Mouse (Mus musculus): ENCODE results near the gene Ubtd1.

Ubtd1 gene

GRCm38 (mm10) chr19:41994023-41994422, 12.5 kb downstream of the Ubtd1 start:
- peak in 1 of 2 experiments; percentile 44 for DNase-seq

GRCm38 (mm10) chr19:41995483-41995882, 13.9 kb downstream of the Ubtd1 start:
- DNase-seq = no peak

- no peak for DNase-seq
Measured at GRCm38 (mm10) chr19:41997090-41997489, 15.5 kb downstream of the Ubtd1 start.

DNA sequence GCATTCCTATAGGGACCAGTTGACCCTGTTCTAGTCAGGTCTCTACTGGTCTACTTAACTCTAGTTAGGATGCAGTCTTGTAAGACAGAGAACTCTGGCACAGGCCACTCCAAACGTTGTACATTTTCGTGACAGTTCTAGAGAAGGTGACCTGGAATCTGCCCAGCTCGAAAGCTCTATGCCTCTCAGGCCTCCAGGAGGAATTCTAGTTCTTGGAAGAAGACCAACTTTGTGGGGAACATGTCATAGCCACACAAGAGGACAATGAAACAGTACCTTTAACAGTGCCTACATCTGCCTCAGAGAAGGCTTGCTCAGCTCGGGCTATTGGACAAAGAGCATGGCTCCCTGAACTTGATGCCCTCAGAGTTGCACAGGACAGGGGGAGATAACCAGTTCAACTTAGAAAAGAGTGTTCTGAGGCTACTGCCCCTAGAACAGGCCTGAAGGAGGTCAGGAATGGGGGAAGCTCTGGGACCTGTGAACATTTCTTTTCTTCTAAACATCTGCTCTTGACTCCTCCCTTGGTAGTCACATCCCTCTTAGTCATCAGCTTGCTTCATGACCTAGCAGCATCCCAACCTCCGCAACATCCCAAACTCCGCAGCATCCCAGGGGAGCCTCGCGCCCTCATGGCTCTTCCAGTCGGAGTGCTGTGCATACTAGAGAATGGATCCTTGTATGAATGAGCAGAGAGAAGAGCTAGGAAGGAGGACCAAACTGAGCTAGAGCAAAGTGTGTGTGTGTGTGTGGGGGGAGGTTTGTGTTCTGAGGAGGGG, 17.4 kb downstream of the Ubtd1 start:
- DNase-seq = no peak

- DNase-seq = peak in 1 of 2 experiments; percentile 56
Measured at GRCm38 (mm10) chr19:41999688-42000283, 18.2 kb downstream of the Ubtd1 start.

GRCm38 (mm10) chr19:42000446-42000958, 18.9 kb downstream of the Ubtd1 start:
- peak in 1 of 2 experiments; percentile 43 for DNase-seq

DNA sequence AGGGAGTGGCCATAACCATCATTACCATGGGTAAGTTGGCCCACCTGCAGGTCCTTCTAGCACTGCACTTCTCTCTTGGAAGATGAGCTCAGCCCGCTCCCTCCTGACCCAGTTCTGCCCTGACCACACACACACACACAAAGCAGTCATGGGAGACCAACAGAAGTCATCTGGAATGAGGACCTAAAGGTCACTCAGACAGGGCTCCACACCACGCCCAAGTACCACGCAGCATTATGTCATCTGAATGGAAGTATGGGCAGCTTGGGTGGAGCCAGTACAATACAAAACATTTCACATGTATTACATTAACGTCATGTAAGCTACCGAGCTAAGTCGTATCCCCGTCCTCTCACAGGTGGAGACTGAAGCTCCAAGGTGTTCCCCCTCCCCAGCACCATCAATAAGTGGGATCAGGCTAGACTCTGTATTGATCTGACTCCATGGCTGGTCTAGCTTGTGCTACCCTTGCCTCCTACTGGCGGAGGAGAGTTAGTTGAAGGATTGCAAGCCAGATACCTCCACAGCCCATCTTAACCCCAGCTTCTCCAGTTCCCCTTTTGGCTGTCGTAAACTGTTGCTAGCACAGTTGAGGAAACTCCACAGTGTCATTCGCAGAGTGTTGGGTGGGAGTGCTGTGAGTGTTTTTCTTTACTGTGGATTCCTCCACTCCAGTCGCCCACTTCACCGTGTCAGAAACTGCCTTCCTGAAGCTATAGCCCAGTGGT, 19.9 kb downstream of the Ubtd1 start:
- DNase-seq = no peak

DNA sequence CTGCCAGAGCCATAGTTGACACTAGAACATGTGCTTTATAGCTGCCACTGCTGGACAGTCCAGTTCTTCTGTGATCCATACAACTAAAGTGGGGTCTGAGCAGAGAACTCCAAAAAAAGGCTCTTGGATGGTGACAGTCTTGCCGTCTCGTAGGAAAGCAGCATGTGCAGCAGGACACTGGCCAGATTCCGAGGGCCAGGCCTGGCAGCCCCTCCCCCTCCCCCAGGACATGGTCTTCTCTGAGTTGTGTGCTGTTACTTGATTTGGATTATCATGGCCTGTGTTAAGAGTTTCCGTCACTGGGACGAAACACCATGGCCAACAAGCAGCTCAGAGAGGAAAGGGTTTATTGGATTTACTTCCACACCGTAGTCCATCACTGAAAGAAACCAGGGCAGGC, 22.7 kb downstream of the Ubtd1 start:
- no peak for DNase-seq

GRCm38 (mm10) chr19:42005616-42006015, 24.1 kb downstream of the Ubtd1 start:
- DNase-seq = no peak

GRCm38 (mm10) chr19:42006568-42006967, 25.0 kb downstream of the Ubtd1 start:
- no peak for DNase-seq

DNA sequence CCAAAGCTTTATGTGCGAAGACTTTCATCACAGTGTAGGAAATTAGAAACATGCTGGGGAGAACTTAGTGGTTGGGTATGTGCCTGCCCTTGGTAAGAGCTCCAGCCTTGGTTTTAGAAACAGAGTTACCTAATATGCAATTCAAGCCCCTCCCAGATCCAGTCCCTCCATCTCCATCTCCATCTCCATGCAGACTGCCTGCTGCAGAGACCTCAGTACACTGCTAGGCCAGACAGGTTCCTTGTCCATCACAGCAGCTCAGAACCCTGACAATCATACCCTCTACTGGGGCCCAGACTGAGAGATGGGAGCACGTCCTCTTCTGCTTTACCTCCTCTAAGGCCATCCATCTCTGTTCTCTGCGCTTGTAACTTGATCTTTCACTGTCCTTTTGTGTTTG, 27.0 kb downstream of the Ubtd1 start:
- DNase-seq = no peak

DNA sequence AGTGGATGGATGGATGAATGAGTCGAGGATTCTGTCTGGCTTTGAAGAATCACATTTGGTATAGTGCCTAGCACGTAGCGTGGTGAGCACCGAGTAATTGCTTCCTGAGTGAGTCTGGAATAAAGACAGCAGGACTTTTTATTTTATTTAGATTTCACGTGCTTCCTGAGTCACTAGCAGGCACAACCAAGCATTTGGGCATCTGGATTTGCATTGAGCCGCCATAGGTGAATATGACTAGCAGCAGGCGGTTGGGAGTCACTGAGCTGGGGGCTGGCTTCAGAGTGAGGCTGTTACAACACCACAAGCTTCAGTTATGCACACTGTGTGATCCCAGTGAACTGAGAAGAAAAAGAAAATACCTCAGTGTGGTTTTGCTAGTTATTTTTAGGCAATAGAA, 27.5 kb downstream of the Ubtd1 start:
- DNase-seq = no peak

GRCm38 (mm10) chr19:42010436-42010835, 28.9 kb downstream of the Ubtd1 start:
- no peak for DNase-seq

GRCm38 (mm10) chr19:42011123-42011522, 29.6 kb downstream of the Ubtd1 start:
- no peak for DNase-seq

DNA sequence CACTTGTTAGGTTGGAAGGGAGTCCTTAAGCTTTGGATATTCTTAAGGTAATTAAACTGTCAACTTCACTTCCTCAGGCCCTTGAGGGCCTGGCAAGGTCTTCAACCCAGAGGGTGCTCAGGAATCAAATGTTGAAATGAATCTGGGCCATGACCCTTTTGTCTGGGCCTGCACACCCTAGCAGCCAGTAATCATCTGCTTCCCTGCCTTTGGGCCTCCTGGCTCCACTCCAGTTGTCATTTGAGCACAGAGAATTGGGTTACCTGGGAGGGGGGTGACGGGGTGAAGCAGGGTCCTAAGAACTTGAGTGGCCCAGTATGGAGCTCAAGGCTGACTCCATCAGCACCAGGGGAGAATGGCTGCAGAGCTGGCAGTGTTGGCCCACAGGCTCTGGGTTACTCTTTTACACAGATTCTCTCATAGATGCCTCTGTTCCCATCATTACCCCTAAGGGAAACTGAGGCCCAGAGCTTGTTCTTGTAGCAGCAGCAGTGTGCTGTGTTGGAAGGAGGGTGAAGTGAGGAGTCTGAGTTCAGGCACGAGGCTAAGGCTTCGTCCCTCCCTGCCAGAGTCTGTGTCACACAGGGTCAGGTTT, 32.8 kb downstream of the Ubtd1 start:
- no peak for DNase-seq

GRCm38 (mm10) chr19:42015001-42015400, 33.4 kb downstream of the Ubtd1 start:
- DNase-seq = no peak

DNA sequence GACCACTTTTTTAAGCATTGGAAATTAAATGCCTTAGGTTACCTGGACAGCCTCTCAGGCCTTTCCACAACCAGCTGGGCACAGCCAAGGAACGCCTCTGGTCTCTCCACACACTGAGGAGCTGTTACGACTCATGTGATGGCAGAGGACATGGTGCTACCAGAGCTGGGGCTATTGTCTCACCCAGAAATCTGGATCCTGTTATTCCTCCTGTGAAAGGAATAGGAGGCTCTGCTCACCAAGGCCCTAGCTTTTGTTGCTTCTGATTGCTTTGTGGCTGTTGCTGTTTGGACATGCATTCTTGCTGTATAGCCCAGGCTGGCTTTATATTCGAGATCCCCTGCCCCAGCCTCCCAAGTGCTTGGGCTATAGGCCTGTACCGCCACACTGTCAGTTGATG, 34.7 kb downstream of the Ubtd1 start:
- no peak for DNase-seq

DNA sequence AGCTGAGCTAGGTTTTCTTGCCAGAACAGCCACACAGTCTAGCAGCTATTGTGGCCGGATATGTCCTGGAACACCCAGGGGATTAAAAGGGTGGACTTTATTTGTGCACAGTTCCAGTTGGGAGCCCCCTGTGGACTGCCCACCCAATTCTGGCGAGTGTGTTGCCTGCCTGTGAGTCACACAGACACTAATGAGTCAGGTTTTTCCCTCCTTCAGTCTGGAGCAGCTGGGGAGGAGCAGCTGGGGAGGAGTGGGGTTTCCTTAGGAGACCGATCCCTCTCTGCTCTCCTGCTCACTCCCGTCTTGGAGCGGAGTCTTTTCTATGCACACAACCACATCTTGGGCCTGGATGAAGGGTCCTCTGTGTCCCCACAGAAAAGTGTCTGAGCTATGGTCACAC, 35.3 kb downstream of the Ubtd1 start:
- DNase-seq = no peak

GRCm38 (mm10) chr19:42017399-42018247, 36.1 kb downstream of the Ubtd1 start:
- peak; percentile 37 to 66 for DNase-seq

DNA sequence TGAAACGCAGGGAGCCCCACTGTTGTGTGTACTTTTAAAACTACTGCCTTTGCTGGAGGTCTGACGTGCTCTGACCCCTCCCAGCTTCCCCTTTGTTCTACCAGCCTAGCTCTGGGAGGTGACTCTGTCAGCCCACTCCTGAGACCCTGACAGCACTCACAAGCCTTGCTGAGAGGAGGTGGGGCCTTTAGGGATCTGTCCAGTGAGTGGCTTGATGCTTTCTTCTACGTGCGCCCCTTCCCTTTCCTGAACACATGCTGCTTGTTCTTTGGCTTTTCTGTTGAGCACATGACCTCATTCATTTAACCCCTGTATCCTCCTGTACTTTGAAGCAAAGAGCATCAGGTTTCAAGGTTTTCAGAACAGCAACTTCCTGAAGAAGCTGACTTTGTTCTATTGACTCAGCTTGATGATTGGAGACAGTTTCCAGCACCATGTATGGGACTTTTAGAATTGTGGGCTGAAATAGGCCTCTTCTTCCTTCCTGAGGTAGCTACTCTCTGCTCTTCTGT, 37.5 kb downstream of the Ubtd1 start:
- DNase-seq = no peak

DNA sequence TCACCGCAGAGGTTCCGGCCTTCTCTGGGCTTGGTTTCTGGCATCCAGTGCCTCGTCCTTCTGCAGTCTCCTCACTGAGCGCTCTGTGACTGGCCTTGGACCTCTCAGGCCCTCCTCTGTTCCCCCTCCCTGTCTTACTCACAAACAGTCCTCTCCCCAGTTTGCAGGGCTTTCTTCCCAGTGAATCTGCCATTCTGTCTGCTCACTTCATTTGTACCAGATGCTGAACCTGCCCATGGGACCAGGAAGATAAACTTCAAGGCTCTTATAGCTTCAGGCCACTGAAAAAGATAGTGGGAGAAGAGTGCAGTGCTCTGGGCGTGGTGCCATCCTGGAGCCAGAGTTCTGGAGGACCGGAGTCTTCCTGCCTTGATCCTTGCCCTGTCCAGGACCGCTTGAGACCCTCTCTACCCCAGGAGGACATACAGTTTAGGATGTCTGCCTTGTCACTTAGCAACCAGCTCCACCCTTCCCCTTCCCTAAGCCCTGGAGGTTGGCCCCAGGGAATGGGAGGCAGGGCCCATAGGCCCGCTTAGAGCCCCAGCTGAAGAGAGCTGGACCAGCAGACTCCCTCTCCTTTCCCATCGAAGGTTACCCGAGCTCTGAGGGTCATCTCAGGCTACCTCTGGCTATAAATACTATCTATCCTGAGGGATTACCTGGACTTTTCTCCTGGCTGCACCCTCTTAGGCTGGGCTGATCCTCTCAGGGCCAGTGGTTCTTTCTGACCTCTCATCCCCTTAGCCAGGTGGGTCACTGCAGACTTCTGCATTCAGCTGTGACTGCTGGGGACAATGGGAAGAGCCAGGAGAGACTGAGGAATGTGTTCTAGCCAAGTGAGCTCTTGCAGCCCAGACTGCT, 40.3 kb downstream of the Ubtd1 start:
- DNase-seq = peak in 1 of 2 experiments; percentile 33
